Mouse (Mus musculus) hindbrain, embryonic 13.5 days (tissue): ENCODE measurements at regions not wholly inside any gene's neighbourhood (a gene's known extent, or its start where the extent isn't known, plus 50 kb on each side); places are given as distances from the start of the nearest gene placed in this dataset.

ENCODE experiments used
- ATAC-seq: fragments of 200-750 bp; cut with Nextera tagmentation; 2 replicates; pipeline ENCODE4 v1.8.0; 2017; ENCODE audit warnings: moderate TSS enrichment; ENCODE audit not compliant: low FRiP score
- H3K27ac ChIP-seq: fragments of 300-500 bp; sonication (generic); 2 replicates; pipeline ENCODE4 v1.5.1; 2015; ENCODE audit warnings: inconsistent platforms, mild to moderate bottlenecking, moderate library complexity
- H3K27me3 ChIP-seq: fragments of 300-500 bp; sonication (generic); 2 replicates; pipeline ENCODE4 v1.6.1; 2015; ENCODE audit warnings: mild to moderate bottlenecking, inconsistent platforms
- H3K36me3 ChIP-seq: fragments of 300-500 bp; sonication (generic); 2 replicates; pipeline ENCODE4 v1.6.1; 2015; ENCODE audit warnings: mild to moderate bottlenecking, inconsistent platforms
- H3K4me1 ChIP-seq: fragments of 300-500 bp; sonication (generic); replicated peaks from 2 replicates; pipeline ENCODE4 v1.6.1; 2015; ENCODE audit warnings: inconsistent platforms
- H3K4me2 ChIP-seq: fragments of 300-500 bp; sonication (generic); 2 replicates; pipeline ENCODE4 v1.6.1; 2015; ENCODE audit warnings: inconsistent platforms, mild to moderate bottlenecking, moderate library complexity
- H3K4me3 ChIP-seq: fragments of 300-500 bp; sonication (generic); 2 replicates; pipeline ENCODE4 v1.5.1; 2015; ENCODE audit warnings: mild to moderate bottlenecking, inconsistent platforms
- H3K9ac ChIP-seq: fragments of 300-500 bp; sonication (generic); 2 replicates; pipeline ENCODE4 v1.6.1; 2015; ENCODE audit warnings: mild to moderate bottlenecking, inconsistent platforms
- H3K9me3 ChIP-seq: fragments of 300-500 bp; sonication (generic); 2 replicates; pipeline ENCODE4 v1.6.1; 2016; ENCODE audit warnings: inconsistent platforms
- WGBS: fragments of 180-500 bp; shearing (Covaris S2); methylation state at CpG from one replicate; pipeline ENCODE4 v1.1.7; 2015; 5-methylcytosine and 5-hydroxymethylcytosine counted together

DNA sequence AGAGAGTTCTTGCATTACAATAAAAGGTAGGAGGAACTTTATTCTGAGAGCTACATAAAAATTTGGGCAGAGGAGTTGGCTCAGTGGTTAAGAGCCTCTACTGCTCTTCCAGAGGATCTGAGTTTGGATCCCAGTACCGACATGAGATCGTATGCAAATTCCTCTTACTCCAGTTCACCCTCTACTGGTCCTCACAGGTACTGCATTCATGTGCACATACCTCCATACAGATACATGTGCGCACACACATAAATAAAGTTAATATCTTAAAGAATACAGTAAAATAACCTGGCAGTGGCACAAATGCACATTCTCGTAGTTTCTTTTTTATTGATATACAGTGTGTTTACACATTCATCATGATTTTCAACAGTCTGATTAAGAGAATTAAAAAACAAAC is 232.4 kb downstream of the Vps13c start:
- H3K4me3 ChIP-seq, result no peak overlapping the region
- 95% methylated on average over 4 of the region's 4 CpGs for WGBS
- H3K4me2 ChIP-seq, result no peak overlapping the region
- no peaks in the 10 kb centered on the region for H3K4me1 ChIP-seq
- H3K9ac ChIP-seq, result no peak overlapping the region
- no peak overlapping the region for H3K27ac ChIP-seq
- H3K9me3 ChIP-seq, result no peaks in the 10 kb centered on the region
- H3K36me3 ChIP-seq, result no peaks in the 10 kb centered on the region
- no peak for ATAC-seq
- no peaks in the 10 kb centered on the region for H3K27me3 ChIP-seq

DNA sequence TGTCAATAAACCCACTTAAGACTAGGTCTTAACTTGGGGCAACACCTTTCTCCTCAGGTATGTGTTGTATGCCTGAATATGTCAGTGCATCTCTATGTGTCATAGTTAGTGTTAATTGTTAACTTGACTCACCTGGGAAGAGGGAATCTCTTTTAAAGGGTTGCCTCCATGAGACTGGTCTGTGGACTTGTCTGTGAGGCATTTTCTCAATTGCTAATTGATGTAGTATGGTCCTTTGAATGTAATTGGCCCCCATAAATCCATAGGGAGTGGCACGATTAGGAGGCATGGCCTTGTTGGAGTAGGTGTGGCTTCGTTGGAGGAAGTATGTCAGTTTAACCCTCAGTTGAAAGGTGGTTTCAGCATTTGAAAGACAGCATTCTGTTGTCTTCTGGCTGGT is 237.1 kb downstream of the Vps13c start:
- Histone ChIP-seq H3K9me3 (no peaks in the 10 kb centered on the region), H3K27ac (no peak overlapping the region), H3K4me3 (no peak overlapping the region), H3K36me3 (no peaks in the 10 kb centered on the region), H3K4me1 (no peaks in the 10 kb centered on the region), H3K4me2 (no peak overlapping the region), H3K9ac (no peak overlapping the region), H3K27me3 (no peaks in the 10 kb centered on the region)
- no peak for ATAC-seq
- 84% methylated on average over 2 of the region's 2 CpGs for WGBS

DNA sequence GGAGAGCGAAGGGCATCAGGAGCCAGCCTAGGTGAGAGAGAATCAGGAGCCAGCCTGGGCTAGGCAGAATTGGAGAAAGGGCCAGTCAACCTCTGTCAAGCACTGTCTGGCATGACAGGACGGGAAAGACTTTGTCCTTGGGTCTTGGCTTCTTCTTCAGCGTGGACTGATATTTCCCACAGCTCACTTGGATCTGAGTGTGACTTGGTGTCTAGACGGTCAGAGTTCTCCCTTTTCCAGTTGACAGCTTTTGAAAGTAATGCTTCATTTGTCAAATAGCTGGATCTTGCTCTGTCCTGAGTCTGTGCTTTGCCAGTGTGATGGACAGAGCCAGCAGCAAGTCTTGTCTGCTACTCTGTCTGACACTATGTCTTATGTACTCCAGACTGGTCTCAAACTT is 243.1 kb downstream of the Vps13c start:
- Histone ChIP-seq H3K4me3 (no peak overlapping the region), H3K27me3 (no peaks in the 10 kb centered on the region), H3K27ac (no peak overlapping the region), H3K9ac (no peak overlapping the region), H3K4me1 (0 out of 2 replicates have a peak, but pooled peaks cover 4% of the 10 kb centered on the region), H3K36me3 (no peaks in the 10 kb centered on the region), H3K9me3 (no peaks in the 10 kb centered on the region), H3K4me2 (no peak overlapping the region)
- no peak for ATAC-seq
- WGBS, result 86% methylated on average over 4 of the region's 4 CpGs

DNA sequence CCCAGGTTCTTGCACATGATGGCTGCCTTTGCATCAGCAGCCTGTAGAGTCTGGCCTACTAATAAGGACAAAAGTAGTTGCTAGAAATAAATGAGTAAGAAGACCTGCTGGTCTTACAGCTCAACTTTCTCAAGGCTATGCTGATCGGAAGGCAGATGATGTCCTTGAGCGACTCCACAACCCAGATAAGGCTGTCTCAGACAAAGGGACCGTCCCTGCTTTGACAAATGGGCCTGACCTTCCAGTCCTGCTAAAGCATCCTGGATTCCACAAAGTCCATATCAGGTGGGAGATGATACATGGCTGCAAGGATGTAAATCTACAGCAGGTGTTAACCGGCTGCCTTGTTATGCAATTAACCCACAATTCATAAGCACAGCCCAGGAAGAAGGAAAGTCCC is 244.8 kb downstream of the Vps13c start:
- ATAC-seq, result no peak
- 85% methylated on average over 4 of the region's 4 CpGs for WGBS

DNA sequence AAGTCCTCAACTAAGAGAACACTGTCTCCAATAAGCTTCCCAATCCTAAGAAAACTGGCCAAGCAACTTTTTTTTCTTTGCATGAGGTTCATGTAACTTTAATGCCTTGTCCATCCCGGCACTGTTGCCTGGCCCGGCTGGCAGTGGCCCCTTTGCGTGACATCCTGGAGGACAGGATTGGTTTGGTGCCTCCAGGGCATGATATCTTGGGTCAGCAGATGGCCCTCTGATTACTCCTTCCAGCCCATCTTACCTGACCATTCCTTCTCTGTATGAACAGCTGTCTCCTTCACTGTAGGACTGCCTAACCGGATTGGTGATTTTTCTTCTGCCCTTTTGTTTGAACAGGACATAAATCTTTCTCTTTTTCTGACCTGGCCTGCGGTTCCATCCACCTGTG is 254.4 kb downstream of the Vps13c start:
- WGBS, result 87% methylated on average over 5 of the region's 5 CpGs
- no peak for ATAC-seq
- Histone ChIP-seq H3K4me2 (no peak overlapping the region), H3K27me3 (no peaks in the 10 kb centered on the region), H3K27ac (no peak overlapping the region), H3K9ac (no peak overlapping the region), H3K4me1 (no peaks in the 10 kb centered on the region), H3K4me3 (no peak overlapping the region), H3K36me3 (no peaks in the 10 kb centered on the region), H3K9me3 (no peaks in the 10 kb centered on the region)

More for the DNA sequence above, 244.8 kb downstream of the Vps13c start:
- Histone ChIP-seq H3K9me3 (no peaks in the 10 kb centered on the region), H3K36me3 (no peaks in the 10 kb centered on the region), H3K27me3 (no peaks in the 10 kb centered on the region), H3K27ac (no peak overlapping the region), H3K9ac (no peak overlapping the region), H3K4me1 (0 out of 2 replicates have a peak, but pooled peaks cover 4% of the 10 kb centered on the region), H3K4me3 (no peak overlapping the region), H3K4me2 (no peak overlapping the region)

DNA sequence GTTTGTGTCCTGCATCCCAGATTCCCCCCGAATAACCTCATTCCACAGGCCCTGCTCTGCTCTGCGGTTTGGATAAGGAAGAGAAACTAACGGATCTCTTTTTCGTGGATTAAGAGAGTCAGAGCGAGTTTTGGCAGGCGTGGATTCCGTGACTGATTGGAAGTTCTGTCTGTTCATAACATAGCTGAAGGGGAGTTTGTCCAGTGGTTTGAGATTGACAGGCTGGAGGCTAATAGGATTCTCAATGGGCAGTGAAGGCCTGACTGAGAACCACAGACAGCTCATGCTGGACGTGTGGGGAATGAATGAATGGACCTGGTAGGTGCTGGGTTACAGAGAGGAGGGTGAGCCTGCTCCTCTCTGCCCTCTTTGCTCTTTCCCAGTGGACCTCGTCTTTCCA is 269.6 kb downstream of the Vps13c start:
- 84% methylated on average over 9 of the region's 9 CpGs for WGBS
- Histone ChIP-seq H3K4me3 (no peak overlapping the region), H3K27me3 (no peaks in the 10 kb centered on the region), H3K9ac (no peak overlapping the region), H3K4me2 (no peak overlapping the region), H3K4me1 (no peaks in the 10 kb centered on the region), H3K27ac (no peak overlapping the region), H3K36me3 (no peaks in the 10 kb centered on the region), H3K9me3 (no peaks in the 10 kb centered on the region)
- ATAC-seq, result no peak

DNA sequence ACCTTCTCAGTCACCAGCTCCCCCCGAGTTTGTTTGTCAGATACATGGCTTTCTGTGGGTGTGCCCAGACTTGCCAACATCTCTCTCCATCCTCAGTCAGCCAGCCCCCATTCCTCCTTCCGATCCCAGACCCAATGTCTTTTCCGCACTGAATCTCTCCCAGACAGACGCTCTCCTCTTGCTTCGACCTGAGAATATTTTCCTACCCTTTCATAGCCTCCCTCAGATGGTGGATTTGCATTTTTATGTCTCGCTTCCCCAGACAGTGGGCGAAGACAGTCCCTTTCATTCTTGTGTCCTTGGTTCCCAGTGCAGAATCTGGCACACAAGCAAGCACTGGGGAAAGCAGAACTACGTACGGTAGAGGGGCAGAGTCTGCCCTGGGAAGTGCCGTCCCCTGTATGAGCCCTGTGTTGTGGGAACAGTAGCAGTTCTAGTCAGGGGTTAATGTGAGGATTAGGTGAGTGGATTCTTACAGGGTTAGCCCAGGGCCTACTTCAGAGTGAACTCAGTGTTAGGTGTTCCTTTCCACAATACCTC is 275.0 kb downstream of the Vps13c start:
- Histone ChIP-seq H3K4me1 (no peaks in the 10 kb centered on the region), H3K9ac (no peak overlapping the region), H3K9me3 (no peaks in the 10 kb centered on the region), H3K36me3 (no peaks in the 10 kb centered on the region), H3K27me3 (no peaks in the 10 kb centered on the region), H3K4me3 (no peak overlapping the region), H3K4me2 (no peak overlapping the region), H3K27ac (no peak overlapping the region)
- WGBS, result 83% methylated on average over 10 of the region's 10 CpGs
- ATAC-seq, result no peak

DNA sequence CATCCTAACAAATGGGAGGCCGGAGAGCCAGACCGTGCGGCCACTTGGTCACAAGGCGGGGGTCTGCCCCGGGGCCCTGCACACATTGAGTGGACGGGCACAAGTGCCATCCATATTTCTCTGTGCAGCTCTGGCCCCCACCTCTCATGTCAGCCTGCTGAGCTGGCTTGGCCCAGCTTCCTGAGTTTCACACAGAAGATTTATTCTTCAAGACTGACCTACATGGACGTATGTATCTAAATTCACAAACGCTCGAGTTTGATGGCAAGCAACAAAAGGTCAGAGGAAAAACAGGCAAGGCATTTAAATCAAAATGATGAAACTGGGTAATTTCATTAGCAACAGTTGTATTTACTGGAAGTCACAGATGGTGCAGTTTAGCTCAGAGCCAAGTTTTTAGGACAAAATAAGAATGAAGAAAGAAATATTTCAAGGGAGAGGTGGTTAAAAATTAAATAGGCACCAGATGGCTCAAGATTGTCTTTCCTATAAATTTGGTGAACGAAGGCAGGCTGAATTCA is 276.1 kb downstream of the Vps13c start:
- ATAC-seq, result no peak
- WGBS, result 77% methylated on average over 10 of the region's 10 CpGs

DNA sequence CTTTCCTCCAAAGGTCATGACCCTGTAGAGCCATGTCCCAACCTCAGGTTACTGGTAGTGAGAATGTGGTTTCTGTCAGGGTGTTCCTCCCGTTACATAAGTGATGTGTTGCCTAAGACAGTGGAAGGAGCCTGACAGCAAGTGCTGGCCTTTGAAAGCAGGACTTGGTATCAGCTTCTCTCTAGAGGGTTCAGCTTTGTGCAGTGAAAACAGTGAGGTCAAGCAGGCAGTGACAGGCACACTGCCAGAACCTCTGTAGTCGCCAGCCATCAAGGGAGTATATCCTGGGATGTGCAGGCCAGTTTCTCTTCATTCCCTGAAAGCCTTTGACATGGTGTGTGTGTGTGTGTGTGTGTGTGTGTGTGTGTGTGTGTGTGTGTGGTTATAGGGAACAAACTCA is 278.1 kb downstream of the Vps13c start:
- no peaks in the 10 kb centered on the region for H3K36me3 ChIP-seq
- H3K27ac ChIP-seq, result no peak overlapping the region
- no peak overlapping the region for H3K4me2 ChIP-seq
- no peaks in the 10 kb centered on the region for H3K27me3 ChIP-seq
- no peaks in the 10 kb centered on the region for H3K9me3 ChIP-seq
- H3K4me1 ChIP-seq, result no peaks in the 10 kb centered on the region
- H3K9ac ChIP-seq, result no peak overlapping the region
- no peak for ATAC-seq
- no peak overlapping the region for H3K4me3 ChIP-seq
- WGBS, result 71% methylated on average over 2 of the region's 2 CpGs

More for the DNA sequence above, 276.1 kb downstream of the Vps13c start:
- no peak overlapping the region for H3K4me3 ChIP-seq
- H3K9me3 ChIP-seq, result no peaks in the 10 kb centered on the region
- H3K27ac ChIP-seq, result no peak overlapping the region
- no peak overlapping the region for H3K9ac ChIP-seq
- no peaks in the 10 kb centered on the region for H3K4me1 ChIP-seq
- no peak overlapping the region for H3K4me2 ChIP-seq
- H3K27me3 ChIP-seq, result no peaks in the 10 kb centered on the region
- no peaks in the 10 kb centered on the region for H3K36me3 ChIP-seq

DNA sequence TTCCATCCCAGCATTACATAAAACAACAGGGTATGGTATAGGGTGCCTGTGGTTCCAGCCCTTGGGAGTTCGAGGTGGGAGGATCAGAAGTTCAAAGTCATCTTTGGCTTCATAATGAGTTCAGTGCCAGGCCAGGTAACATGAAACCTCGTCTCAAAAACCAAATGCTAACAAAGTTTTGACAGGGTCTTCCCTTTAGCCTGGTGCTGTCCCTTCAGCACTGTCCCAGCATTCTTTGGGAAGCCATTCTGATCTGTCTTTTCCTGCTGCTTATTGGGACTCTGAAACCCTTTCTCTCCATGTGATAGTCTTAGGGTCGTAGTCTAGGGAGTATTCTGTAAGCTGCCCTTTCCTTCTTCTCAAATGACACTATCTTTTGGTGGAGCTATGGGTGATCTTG is 282.1 kb downstream of the Vps13c start:
- H3K4me3 ChIP-seq, result no peak overlapping the region
- no peak overlapping the region for H3K27ac ChIP-seq
- no peak for ATAC-seq
- no peak overlapping the region for H3K9ac ChIP-seq
- no peak overlapping the region for H3K4me2 ChIP-seq
- H3K9me3 ChIP-seq, result no peaks in the 10 kb centered on the region
- H3K36me3 ChIP-seq, result no peaks in the 10 kb centered on the region
- no peaks in the 10 kb centered on the region for H3K4me1 ChIP-seq
- WGBS, result 65% methylated on average over 3 of the region's 3 CpGs
- no peaks in the 10 kb centered on the region for H3K27me3 ChIP-seq

DNA sequence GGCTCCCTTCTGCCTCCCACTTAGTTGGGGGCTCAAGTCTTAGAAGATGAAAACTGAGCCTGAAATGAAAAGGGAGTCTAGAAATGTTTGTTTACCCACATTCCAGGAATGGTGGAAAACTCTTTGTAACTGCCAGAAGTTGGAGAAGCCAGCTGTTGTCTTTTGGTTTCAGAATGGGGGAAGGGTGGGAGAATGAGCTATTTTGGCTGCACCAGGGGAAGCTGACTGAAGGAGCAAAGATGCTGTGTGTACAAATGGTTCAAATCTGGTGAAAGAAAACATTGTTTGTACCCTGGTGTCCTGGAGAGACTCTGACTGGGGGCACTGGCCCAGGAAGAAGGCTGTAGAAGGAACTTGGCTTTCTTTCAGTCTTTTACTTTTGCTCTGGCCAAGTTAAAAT is 291.1 kb downstream of the Vps13c start:
- Histone ChIP-seq H3K4me1 (peaks cover 13% of the 10 kb centered on the region; the same call in 1 of the 2 replicates), H3K9ac (no peak overlapping the region), H3K9me3 (no peaks in the 10 kb centered on the region), H3K4me2 (no peak overlapping the region), H3K27me3 (no peaks in the 10 kb centered on the region), H3K27ac (no peak overlapping the region), H3K4me3 (no peak overlapping the region), H3K36me3 (no peaks in the 10 kb centered on the region)
- no peak for ATAC-seq

DNA sequence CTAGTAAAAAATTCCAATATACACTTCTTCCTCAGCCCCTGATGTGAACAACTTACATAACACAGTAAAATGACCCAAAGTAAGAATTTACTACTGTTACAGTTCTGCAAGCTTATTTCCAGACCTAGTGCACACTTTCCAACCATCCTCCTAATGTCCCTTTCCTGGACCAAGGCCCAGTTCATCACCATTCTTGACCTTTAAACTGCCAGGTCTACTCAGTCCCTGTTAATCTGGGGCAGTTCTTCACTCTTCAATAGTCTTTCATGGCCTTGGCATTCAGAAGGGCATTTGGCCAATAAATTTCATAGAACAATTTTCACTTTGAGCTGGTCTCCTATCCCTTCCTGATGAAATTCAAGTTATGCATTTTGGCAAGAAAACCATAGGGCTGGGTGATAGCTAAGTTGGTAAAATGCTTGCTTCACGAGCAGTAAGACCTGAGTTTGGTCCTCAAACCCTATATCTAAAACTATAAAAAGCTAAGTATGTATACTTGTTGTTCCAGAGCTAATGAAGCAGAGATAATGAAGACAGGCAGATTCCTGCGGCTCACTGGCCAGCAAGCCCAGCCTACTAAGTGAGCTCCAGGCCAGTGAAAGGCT is 295.4 kb downstream of the Vps13c start:
- WGBS, result 35% methylated on average over 2 of the region's 2 CpGs
- Histone ChIP-seq H3K4me3 (no peak overlapping the region), H3K27ac (no peak overlapping the region), H3K36me3 (no peaks in the 10 kb centered on the region), H3K9me3 (no peaks in the 10 kb centered on the region), H3K4me2 (no peak overlapping the region), H3K9ac (no peak overlapping the region), H3K4me1 (peaks cover 13% of the 10 kb centered on the region; the same call in 1 of the 2 replicates), H3K27me3 (no peaks in the 10 kb centered on the region)
- ATAC-seq, result no peak

DNA sequence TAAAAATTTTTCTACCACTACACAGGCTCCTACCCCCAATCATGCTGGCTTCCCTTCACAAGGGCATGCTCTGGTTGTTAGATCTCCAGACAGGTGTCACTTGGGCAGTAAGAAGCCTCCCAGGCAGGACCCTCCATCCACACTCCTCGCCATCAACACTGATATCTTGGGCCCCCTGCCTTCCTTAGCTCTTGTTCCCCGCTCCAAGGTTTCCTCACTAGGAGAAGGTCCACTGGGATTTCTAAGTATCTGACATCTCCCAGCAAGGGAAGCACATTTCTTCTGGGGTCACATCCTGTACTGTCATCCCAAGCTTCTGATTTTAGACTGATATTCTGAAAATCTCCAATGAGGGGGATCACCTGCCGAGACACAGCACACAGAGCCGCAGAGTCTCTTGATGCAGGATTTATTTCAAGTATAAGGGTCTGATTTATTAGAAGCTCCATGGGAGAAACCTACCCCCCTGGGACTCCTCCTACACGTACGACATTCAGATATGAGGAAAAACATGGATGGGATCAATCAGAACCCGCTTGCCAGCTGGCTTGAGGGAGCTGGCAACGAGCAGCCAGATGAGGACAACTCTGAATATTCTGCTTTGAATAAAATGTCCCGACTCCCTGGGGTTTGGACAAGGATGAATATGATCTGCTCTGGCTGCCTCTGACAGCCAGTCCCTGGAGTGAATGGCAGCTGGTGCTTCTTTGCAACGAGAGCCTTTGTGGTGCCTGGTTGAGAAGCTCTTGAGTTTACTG is 322.8 kb downstream of the Vps13c start:
- no peak overlapping the region for H3K27ac ChIP-seq
- no peak overlapping the region for H3K4me2 ChIP-seq
- no peaks in the 10 kb centered on the region for H3K27me3 ChIP-seq
- no peaks in the 10 kb centered on the region for H3K36me3 ChIP-seq
- no peaks in the 10 kb centered on the region for H3K4me1 ChIP-seq
- H3K4me3 ChIP-seq, result no peak overlapping the region
- no peak overlapping the region for H3K9ac ChIP-seq
- ATAC-seq, result no peak
- 68% methylated on average over 10 of the region's 10 CpGs for WGBS
- H3K9me3 ChIP-seq, result no peaks in the 10 kb centered on the region
